Mouse (Mus musculus) thymus, adult 2 months (tissue): ENCODE results near the gene Tlr4. TPM values are rescaled to one million over a fixed set of nuclear protein-coding genes. Genes with fewer than 3 reads are reported as not detected.

Source experiments
- DNase-seq: peaks from one replicate; pipeline ENCODE4 v3.0.0; 2021
- H3K27ac ChIP-seq: fragments of 200-500 bp; 2 replicates; pipeline ENCODE4 v1.5.1; 2012; ENCODE audit warnings: low read length, control low read depth; ENCODE audit not compliant: control insufficient read depth, insufficient read depth
- H3K27me3 ChIP-seq: fragments of 200-500 bp; 2 replicates; pipeline ENCODE4 v1.6.1; 2012; ENCODE audit warnings: mild to moderate bottlenecking, low read length, moderate library complexity, mixed read lengths; ENCODE audit not compliant: control insufficient read depth, insufficient read depth
- H3K36me3 ChIP-seq: fragments of 200-500 bp; 2 replicates; pipeline ENCODE4 v1.6.1; 2012; ENCODE audit warnings: mild to moderate bottlenecking, low read length, moderate library complexity; ENCODE audit not compliant: control insufficient read depth, insufficient read depth
- H3K4me1 ChIP-seq: fragments of 200-500 bp; replicated peaks from 2 replicates; pipeline ENCODE4 v1.6.1; 2012; ENCODE audit warnings: low read length; ENCODE audit not compliant: control insufficient read depth, insufficient read depth
- H3K4me3 ChIP-seq: fragments of 200-500 bp; 2 replicates; pipeline ENCODE4 v1.5.1; 2012; ENCODE audit warnings: mild to moderate bottlenecking, low read length, control low read depth, moderate library complexity; ENCODE audit not compliant: control insufficient read depth, insufficient read depth
- CTCF ChIP-seq: fragments of 200-500 bp; IDR thresholded peaks from 2 replicates; pipeline ENCODE4 v1.5.1; 2012; ENCODE audit warnings: mild to moderate bottlenecking, control low read depth, low read length, moderate library complexity, borderline replicate concordance; ENCODE audit not compliant: control insufficient read depth, poor library complexity, insufficient read depth; ENCODE audit errors: extremely low read depth
- POLR2A ChIP-seq: fragments of 200-500 bp; IDR thresholded peaks from 2 replicates; pipeline ENCODE4 v1.6.1; 2012; ENCODE audit warnings: mild to moderate bottlenecking, low read length, control low read depth, moderate library complexity; ENCODE audit not compliant: control insufficient read depth, poor library complexity, insufficient read depth; ENCODE audit errors: extremely low read depth
- WGBS: fragments of 180-500 bp; shearing (Covaris S2); methylation state at CpG from one replicate; pipeline ENCODE4 v1.1.7; 2018; 5-methylcytosine and 5-hydroxymethylcytosine counted together
- polyA plus RNA-seq: library from polyadenylated mRNA; depleted of rRNA; stranded (reverse); fragments of >200 nt; gene quantifications from 2 replicates; pipeline ENCODE4 v1.2.3, GENCODE M21; 2012

The Tlr4 gene
- polyA plus RNA-seq, 1 experiment, result 0.69 TPM

- Histone ChIP-seq H3K4me3 (no peak overlapping the region), H3K4me1 (no peaks in the 10 kb centered on the region), H3K36me3 (no peaks in the 10 kb centered on the region), H3K27ac (no peak overlapping the region), H3K27me3 (no peaks in the 10 kb centered on the region)
- no peak for DNase-seq
- 67% methylated on average over 3 of the region's 3 CpGs for WGBS
- TF ChIP-seq CTCF (no peak), POLR2A (no peak)
Measured at GRCm38 (mm10) chr4:66923616-66924276, 96.4 kb downstream of the Tlr4 start.

GRCm38 (mm10) chr4:66926066-66926465, 98.7 kb downstream of the Tlr4 start:
- H3K36me3 ChIP-seq, result no peaks in the 10 kb centered on the region
- H3K27me3 ChIP-seq, result no peaks in the 10 kb centered on the region
- TF ChIP-seq CTCF, result no peak
- no peak for TF ChIP-seq POLR2A
- DNase-seq, result no peak
- no peak overlapping the region for H3K4me3 ChIP-seq
- no peaks in the 10 kb centered on the region for H3K4me1 ChIP-seq
- H3K27ac ChIP-seq, result no peak overlapping the region
- WGBS, result 78% methylated on average over 4 of the region's 4 CpGs

- Histone ChIP-seq H3K27ac (no peak overlapping the region), H3K4me3 (no peak overlapping the region), H3K36me3 (no peaks in the 10 kb centered on the region), H3K4me1 (no peaks in the 10 kb centered on the region), H3K27me3 (no peaks in the 10 kb centered on the region)
- TF ChIP-seq CTCF (no peak), POLR2A (no peak)
- no peak for DNase-seq
- 32% methylated on average over 2 of the region's 2 CpGs for WGBS
Measured at GRCm38 (mm10) chr4:66927537-66928088, 100.2 kb downstream of the Tlr4 start.

- Histone ChIP-seq H3K4me3 (no peak overlapping the region), H3K4me1 (no peaks in the 10 kb centered on the region), H3K27me3 (no peaks in the 10 kb centered on the region), H3K27ac (no peak overlapping the region), H3K36me3 (no peaks in the 10 kb centered on the region)
- 89% methylated on average over 4 of the region's 4 CpGs for WGBS
- no peak for TF ChIP-seq POLR2A
- TF ChIP-seq CTCF, result no peak
- no peak for DNase-seq
Measured at GRCm38 (mm10) chr4:66938489-66939061, 111.2 kb downstream of the Tlr4 start.

GRCm38 (mm10) chr4:66941894-66942293, 114.5 kb downstream of the Tlr4 start:
- 71% methylated on average over 1 of the region's 1 CpGs for WGBS
- TF ChIP-seq POLR2A (no peak), CTCF (no peak)
- Histone ChIP-seq H3K36me3 (no peaks in the 10 kb centered on the region), H3K27me3 (no peaks in the 10 kb centered on the region), H3K4me1 (no peaks in the 10 kb centered on the region), H3K27ac (no peak overlapping the region), H3K4me3 (no peak overlapping the region)
- no peak for DNase-seq

GRCm38 (mm10) chr4:66943699-66944098, 116.3 kb downstream of the Tlr4 start:
- H3K27ac ChIP-seq, result no peak overlapping the region
- no peaks in the 10 kb centered on the region for H3K4me1 ChIP-seq
- no peak for DNase-seq
- TF ChIP-seq CTCF, result no peak
- TF ChIP-seq POLR2A, result no peak
- no peak overlapping the region for H3K4me3 ChIP-seq
- no peaks in the 10 kb centered on the region for H3K36me3 ChIP-seq
- no peaks in the 10 kb centered on the region for H3K27me3 ChIP-seq
